Mouse (Mus musculus): ENCODE measurements at regions not wholly inside any gene's neighbourhood (a gene's known extent, or its start where the extent isn't known, plus 50 kb on each side); places are given as distances from the start of the nearest gene placed in this dataset.
"Not testable (repeated sequence)": the region's sequence is repeated elsewhere in the genome, so short reads cannot be mapped to it uniquely, and the experiment has no call there.

- not testable (repeated sequence) for H3K36me3 ChIP-seq (ENCODE audit: control insufficient read depth, insufficient read depth, low read length, poor library complexity, severe bottlenecking); H3K4me3 ChIP-seq (ENCODE audit: low read depth, low read length); H3K27ac ChIP-seq (ENCODE audit: insufficient read depth, low read length); H3K4me1 ChIP-seq (ENCODE audit: control insufficient read depth, insufficient read depth, low read length); H3K9ac ChIP-seq (ENCODE audit: low read depth, poor library complexity, severe bottlenecking); H3K27me3 ChIP-seq (ENCODE audit: control insufficient read depth, insufficient read depth, low read length, poor library complexity, severe bottlenecking); H3K9me3 ChIP-seq (replicated peaks; ENCODE audit: control insufficient read depth, insufficient read depth, low read length, poor library complexity, severe bottlenecking)
Observed at GRCm38 (mm10) chr14:52862491-52862890, 366.9 kb upstream of the Olfr1507 start.

- H3K9me3 ChIP-seq (replicated peaks; ENCODE audit: control insufficient read depth, insufficient read depth, low read length, poor library complexity, severe bottlenecking); H3K36me3 ChIP-seq (ENCODE audit: control insufficient read depth, insufficient read depth, low read length, poor library complexity, severe bottlenecking); H3K27ac ChIP-seq (ENCODE audit: insufficient read depth, low read length); H3K4me1 ChIP-seq (ENCODE audit: control insufficient read depth, insufficient read depth, low read length); H3K27me3 ChIP-seq (ENCODE audit: control insufficient read depth, insufficient read depth, low read length, poor library complexity, severe bottlenecking); H3K4me3 ChIP-seq (ENCODE audit: low read depth, low read length); H3K9ac ChIP-seq (ENCODE audit: low read depth, poor library complexity, severe bottlenecking): not testable (repeated sequence)
Observed at GRCm38 (mm10) chr14:52855339-52855738, 359.8 kb upstream of the Olfr1507 start.

GRCm38 (mm10) chr14:52853598-52853997 is 358.0 kb upstream of the Olfr1507 start:
- not testable (repeated sequence) for H3K9ac ChIP-seq (ENCODE audit: low read depth, poor library complexity, severe bottlenecking); H3K27ac ChIP-seq (ENCODE audit: insufficient read depth, low read length); H3K4me3 ChIP-seq (ENCODE audit: low read depth, low read length); H3K36me3 ChIP-seq (ENCODE audit: control insufficient read depth, insufficient read depth, low read length, poor library complexity, severe bottlenecking); H3K4me1 ChIP-seq (ENCODE audit: control insufficient read depth, insufficient read depth, low read length); H3K27me3 ChIP-seq (ENCODE audit: control insufficient read depth, insufficient read depth, low read length, poor library complexity, severe bottlenecking); H3K9me3 ChIP-seq (replicated peaks; ENCODE audit: control insufficient read depth, insufficient read depth, low read length, poor library complexity, severe bottlenecking)

GRCm38 (mm10) chr14:52847970-52848369 is 352.4 kb upstream of the Olfr1507 start:
- not testable (repeated sequence) for H3K27me3 ChIP-seq (ENCODE audit: control insufficient read depth, insufficient read depth, low read length, poor library complexity, severe bottlenecking); H3K4me1 ChIP-seq (ENCODE audit: control insufficient read depth, insufficient read depth, low read length); H3K9me3 ChIP-seq (replicated peaks; ENCODE audit: control insufficient read depth, insufficient read depth, low read length, poor library complexity, severe bottlenecking); H3K9ac ChIP-seq (ENCODE audit: low read depth, poor library complexity, severe bottlenecking); H3K27ac ChIP-seq (ENCODE audit: insufficient read depth, low read length); H3K36me3 ChIP-seq (ENCODE audit: control insufficient read depth, insufficient read depth, low read length, poor library complexity, severe bottlenecking); H3K4me3 ChIP-seq (ENCODE audit: low read depth, low read length)

GRCm38 (mm10) chr14:52824005-52824404 is 328.5 kb upstream of the Olfr1507 start:
- not testable (repeated sequence) for H3K27me3 ChIP-seq (ENCODE audit: control insufficient read depth, insufficient read depth, low read length, poor library complexity, severe bottlenecking); H3K9me3 ChIP-seq (replicated peaks; ENCODE audit: control insufficient read depth, insufficient read depth, low read length, poor library complexity, severe bottlenecking); H3K36me3 ChIP-seq (ENCODE audit: control insufficient read depth, insufficient read depth, low read length, poor library complexity, severe bottlenecking); H3K4me3 ChIP-seq (ENCODE audit: low read depth, low read length); H3K27ac ChIP-seq (ENCODE audit: insufficient read depth, low read length); H3K9ac ChIP-seq (ENCODE audit: low read depth, poor library complexity, severe bottlenecking); H3K4me1 ChIP-seq (ENCODE audit: control insufficient read depth, insufficient read depth, low read length)

GRCm38 (mm10) chr14:52821617-52822016 is 326.1 kb upstream of the Olfr1507 start:
- not testable (repeated sequence) for H3K9ac ChIP-seq (ENCODE audit: low read depth, poor library complexity, severe bottlenecking); H3K36me3 ChIP-seq (ENCODE audit: control insufficient read depth, insufficient read depth, low read length, poor library complexity, severe bottlenecking); H3K27me3 ChIP-seq (ENCODE audit: control insufficient read depth, insufficient read depth, low read length, poor library complexity, severe bottlenecking); H3K4me1 ChIP-seq (ENCODE audit: control insufficient read depth, insufficient read depth, low read length); H3K4me3 ChIP-seq (ENCODE audit: low read depth, low read length); H3K9me3 ChIP-seq (replicated peaks; ENCODE audit: control insufficient read depth, insufficient read depth, low read length, poor library complexity, severe bottlenecking); H3K27ac ChIP-seq (ENCODE audit: insufficient read depth, low read length)

GRCm38 (mm10) chr14:52811128-52811415 is 315.5 kb upstream of the Olfr1507 start:
- not testable (repeated sequence) for H3K27me3 ChIP-seq (ENCODE audit: control insufficient read depth, insufficient read depth, low read length, poor library complexity, severe bottlenecking); H3K9ac ChIP-seq (ENCODE audit: low read depth, poor library complexity, severe bottlenecking); H3K36me3 ChIP-seq (ENCODE audit: control insufficient read depth, insufficient read depth, low read length, poor library complexity, severe bottlenecking); H3K9me3 ChIP-seq (replicated peaks; ENCODE audit: control insufficient read depth, insufficient read depth, low read length, poor library complexity, severe bottlenecking); H3K4me1 ChIP-seq (ENCODE audit: control insufficient read depth, insufficient read depth, low read length); H3K27ac ChIP-seq (ENCODE audit: insufficient read depth, low read length); H3K4me3 ChIP-seq (ENCODE audit: low read depth, low read length)

GRCm38 (mm10) chr14:52810275-52811127 is 315.0 kb upstream of the Olfr1507 start:
- H3K4me1 ChIP-seq (ENCODE audit: control insufficient read depth, insufficient read depth, low read length); H3K27me3 ChIP-seq (ENCODE audit: control insufficient read depth, insufficient read depth, low read length, poor library complexity, severe bottlenecking); H3K27ac ChIP-seq (ENCODE audit: insufficient read depth, low read length); H3K9ac ChIP-seq (ENCODE audit: low read depth, poor library complexity, severe bottlenecking); H3K36me3 ChIP-seq (ENCODE audit: control insufficient read depth, insufficient read depth, low read length, poor library complexity, severe bottlenecking); H3K9me3 ChIP-seq (replicated peaks; ENCODE audit: control insufficient read depth, insufficient read depth, low read length, poor library complexity, severe bottlenecking); H3K4me3 ChIP-seq (ENCODE audit: low read depth, low read length): not testable (repeated sequence)

GRCm38 (mm10) chr14:52801705-52802104 is 306.2 kb upstream of the Olfr1507 start:
- H3K36me3 ChIP-seq (ENCODE audit: control insufficient read depth, insufficient read depth, low read length, poor library complexity, severe bottlenecking); H3K27me3 ChIP-seq (ENCODE audit: control insufficient read depth, insufficient read depth, low read length, poor library complexity, severe bottlenecking); H3K9ac ChIP-seq (ENCODE audit: low read depth, poor library complexity, severe bottlenecking); H3K4me1 ChIP-seq (ENCODE audit: control insufficient read depth, insufficient read depth, low read length); H3K9me3 ChIP-seq (replicated peaks; ENCODE audit: control insufficient read depth, insufficient read depth, low read length, poor library complexity, severe bottlenecking); H3K27ac ChIP-seq (ENCODE audit: insufficient read depth, low read length); H3K4me3 ChIP-seq (ENCODE audit: low read depth, low read length): not testable (repeated sequence)

- not testable (repeated sequence) for H3K4me1 ChIP-seq (ENCODE audit: control insufficient read depth, insufficient read depth, low read length); H3K9ac ChIP-seq (ENCODE audit: low read depth, poor library complexity, severe bottlenecking); H3K27ac ChIP-seq (ENCODE audit: insufficient read depth, low read length); H3K9me3 ChIP-seq (replicated peaks; ENCODE audit: control insufficient read depth, insufficient read depth, low read length, poor library complexity, severe bottlenecking); H3K36me3 ChIP-seq (ENCODE audit: control insufficient read depth, insufficient read depth, low read length, poor library complexity, severe bottlenecking); H3K27me3 ChIP-seq (ENCODE audit: control insufficient read depth, insufficient read depth, low read length, poor library complexity, severe bottlenecking); H3K4me3 ChIP-seq (ENCODE audit: low read depth, low read length)
Observed at GRCm38 (mm10) chr14:52792600-52792999, 297.1 kb upstream of the Olfr1507 start.
